Mouse (Mus musculus): ENCODE data around the gene Sectm1a. TPM values are rescaled to one million over a fixed set of nuclear protein-coding genes. Genes with fewer than 3 reads are reported as not detected.

Sectm1a gene
- polyA plus RNA-seq, 1 experiment, result not detected

GRCm38 (mm10) chr11:121092606-121093585 is 11.9 kb upstream of the Sectm1a start:
- 0 out of 2 replicates have a peak, but pooled peaks cover 3% of the 10 kb centered on the region for H3K4me1 ChIP-seq (ENCODE audit: control insufficient read depth, insufficient read depth, low read length)
- DNase-seq, result no peak
- H3K4me3 ChIP-seq (replicated peaks; ENCODE audit: extremely low read depth, low read depth, low read length), result no peak overlapping the region
- TF ChIP-seq POLR2A (IDR thresholded peaks at IDR 0.05; ENCODE audit: borderline replicate concordance, extremely low read depth, low read depth, low read length), result no peak
- TF ChIP-seq CTCF (IDR thresholded peaks at IDR 0.05; ENCODE audit: insufficient read depth, low read length), result no peak
- 81% methylated on average over 14 of the region's 14 CpGs for WGBS

- TF ChIP-seq POLR2A (IDR thresholded peaks at IDR 0.05; ENCODE audit: borderline replicate concordance, extremely low read depth, low read depth, low read length) (no peak), CTCF (IDR thresholded peaks at IDR 0.05; ENCODE audit: insufficient read depth, low read length) (no peak)
- WGBS, result 27% methylated on average over 4 of the region's 4 CpGs
- Histone ChIP-seq H3K4me1 (ENCODE audit: control insufficient read depth, insufficient read depth, low read length) (0 out of 2 replicates have a peak, but pooled peaks cover 3% of the 10 kb centered on the region), H3K4me3 (replicated peaks; ENCODE audit: extremely low read depth, low read depth, low read length) (no peak overlapping the region)
- DNase-seq, result no peak
Observed at GRCm38 (mm10) chr11:121090943-121091342, 9.9 kb upstream of the Sectm1a start.

- no peak for DNase-seq
- WGBS, result 76% methylated on average over 2 of the region's 2 CpGs
- no peak for TF ChIP-seq CTCF (IDR thresholded peaks at IDR 0.05; ENCODE audit: insufficient read depth, low read length)
- TF ChIP-seq POLR2A (IDR thresholded peaks at IDR 0.05; ENCODE audit: borderline replicate concordance, extremely low read depth, low read depth, low read length), result no peak
- H3K4me3 ChIP-seq (replicated peaks; ENCODE audit: extremely low read depth, low read depth, low read length), result no peak overlapping the region
- H3K4me1 ChIP-seq (ENCODE audit: control insufficient read depth, insufficient read depth, low read length), result 0 out of 2 replicates have a peak, but pooled peaks cover 3% of the 10 kb centered on the region
Observed at GRCm38 (mm10) chr11:121089756-121090546, 8.9 kb upstream of the Sectm1a start.

- TF ChIP-seq CTCF (IDR thresholded peaks at IDR 0.05; ENCODE audit: insufficient read depth, low read length) (no peak), POLR2A (IDR thresholded peaks at IDR 0.05; ENCODE audit: borderline replicate concordance, extremely low read depth, low read depth, low read length) (no peak)
- no peak overlapping the region for H3K4me3 ChIP-seq (replicated peaks; ENCODE audit: extremely low read depth, low read depth, low read length)
- 0 out of 2 replicates have a peak, but pooled peaks cover 3% of the 10 kb centered on the region for H3K4me1 ChIP-seq (ENCODE audit: control insufficient read depth, insufficient read depth, low read length)
- no peak for DNase-seq
- 55% methylated on average over 6 of the region's 6 CpGs for WGBS
Observed at GRCm38 (mm10) chr11:121088997-121089396, 8.0 kb upstream of the Sectm1a start.

- WGBS, result 56% methylated on average over 4 of the region's 4 CpGs
- DNase-seq, result no peak
- TF ChIP-seq POLR2A (IDR thresholded peaks at IDR 0.05; ENCODE audit: borderline replicate concordance, extremely low read depth, low read depth, low read length) (no peak), CTCF (IDR thresholded peaks at IDR 0.05; ENCODE audit: insufficient read depth, low read length) (no peak)
- Histone ChIP-seq H3K4me3 (replicated peaks; ENCODE audit: extremely low read depth, low read depth, low read length) (no peak overlapping the region), H3K4me1 (ENCODE audit: control insufficient read depth, insufficient read depth, low read length) (0 out of 2 replicates have a peak, but pooled peaks cover 5% of the 10 kb centered on the region)
Observed at GRCm38 (mm10) chr11:121086296-121086695, 5.3 kb upstream of the Sectm1a start.

GRCm38 (mm10) chr11:121085181-121085580 is 4.2 kb upstream of the Sectm1a start:
- DNase-seq, result no peak
- Histone ChIP-seq H3K4me3 (replicated peaks; ENCODE audit: extremely low read depth, low read depth, low read length) (no peak overlapping the region), H3K4me1 (ENCODE audit: control insufficient read depth, insufficient read depth, low read length) (0 out of 2 replicates have a peak, but pooled peaks cover 2% of the 10 kb centered on the region)
- TF ChIP-seq POLR2A (IDR thresholded peaks at IDR 0.05; ENCODE audit: borderline replicate concordance, extremely low read depth, low read depth, low read length) (no peak), CTCF (IDR thresholded peaks at IDR 0.05; ENCODE audit: insufficient read depth, low read length) (no peak)
- WGBS, result 53% methylated on average over 5 of the region's 5 CpGs

- no peak for DNase-seq
- 31% methylated on average over 6 of the region's 6 CpGs for WGBS
- Histone ChIP-seq H3K4me1 (ENCODE audit: control insufficient read depth, insufficient read depth, low read length) (0 out of 2 replicates have a peak, but pooled peaks cover 2% of the 10 kb centered on the region), H3K4me3 (replicated peaks; ENCODE audit: extremely low read depth, low read depth, low read length) (no peak overlapping the region)
- no peak for TF ChIP-seq POLR2A (IDR thresholded peaks at IDR 0.05; ENCODE audit: borderline replicate concordance, extremely low read depth, low read depth, low read length)
Observed at GRCm38 (mm10) chr11:121082857-121083500, 2.0 kb upstream of the Sectm1a start.

GRCm38 (mm10) chr11:121082250-121082649 is 1.2 kb upstream of the Sectm1a start:
- WGBS, result 69% methylated on average over 3 of the region's 3 CpGs
- Histone ChIP-seq H3K4me3 (replicated peaks; ENCODE audit: extremely low read depth, low read depth, low read length) (no peak overlapping the region), H3K4me1 (ENCODE audit: control insufficient read depth, insufficient read depth, low read length) (0 out of 2 replicates have a peak, but pooled peaks cover 2% of the 10 kb centered on the region)
- TF ChIP-seq CTCF (IDR thresholded peaks at IDR 0.05; ENCODE audit: insufficient read depth, low read length) (no peak), POLR2A (IDR thresholded peaks at IDR 0.05; ENCODE audit: borderline replicate concordance, extremely low read depth, low read depth, low read length) (no peak)
- DNase-seq, result no peak

GRCm38 (mm10) chr11:121080330-121080729 is 690 bp downstream of the Sectm1a start:
- 96% methylated on average over 8 of the region's 8 CpGs for WGBS
- Histone ChIP-seq H3K4me1 (ENCODE audit: control insufficient read depth, insufficient read depth, low read length) (0 out of 2 replicates have a peak, but pooled peaks cover 2% of the 10 kb centered on the region), H3K4me3 (replicated peaks; ENCODE audit: extremely low read depth, low read depth, low read length) (no peak overlapping the region)
- TF ChIP-seq CTCF (IDR thresholded peaks at IDR 0.05; ENCODE audit: insufficient read depth, low read length) (no peak), POLR2A (IDR thresholded peaks at IDR 0.05; ENCODE audit: borderline replicate concordance, extremely low read depth, low read depth, low read length) (no peak)
- no peak for DNase-seq

Data from lung, adult 2 months (tissue).